Mouse (Mus musculus) C2C12 (cell line): ENCODE data around the gene Rftn2. TPM values are rescaled to one million over a fixed set of nuclear protein-coding genes. Genes with fewer than 3 reads are reported as not detected.
A peak's percentile ranks its signal among the peaks of the same experiment; 100 is the strongest.

Experiments used
- H3K27me3 ChIP-seq: one replicate; pipeline ENCODE4 v1.6.1; 2011; ENCODE audit not compliant: control insufficient read depth, insufficient read depth, insufficient read length
- H3K36me3 ChIP-seq: one replicate; pipeline ENCODE4 v1.6.1; 2011; ENCODE audit not compliant: control insufficient read depth, insufficient read depth
- H3K4me3 ChIP-seq: one replicate; pipeline ENCODE4 v1.5.1; 2011; ENCODE audit warnings: mild to moderate bottlenecking, control low read depth; ENCODE audit not compliant: poor library complexity, insufficient read depth, severe bottlenecking
- H3K79me2 ChIP-seq: one replicate; pipeline ENCODE4 v1.6.1; 2011; ENCODE audit not compliant: control insufficient read depth, insufficient read depth
- H3K79me3 ChIP-seq: one replicate; pipeline ENCODE4 v1.6.1; 2011; ENCODE audit warnings: low read depth, control low read depth
- H3ac ChIP-seq: one replicate; pipeline ENCODE3; 2011; ENCODE audit warnings: low read depth; ENCODE audit not compliant: control insufficient read depth, insufficient read length
- CEBPB ChIP-seq: IDR thresholded peaks from one replicate; pipeline ENCODE4 v1.6.1; 2011; ENCODE audit warnings: low read depth, mild to moderate bottlenecking, control low read depth, moderate library complexity
- CTCF ChIP-seq: IDR thresholded peaks from one replicate; pipeline ENCODE4 v1.5.1; 2011; ENCODE audit not compliant: control insufficient read depth, insufficient read depth, insufficient read length
- FOSL1 ChIP-seq: IDR thresholded peaks from one replicate; pipeline ENCODE4 v1.8.0; 2011; ENCODE audit warnings: mild to moderate bottlenecking, low read length; ENCODE audit not compliant: poor library complexity, insufficient read depth, severe bottlenecking
- MAX ChIP-seq: IDR thresholded peaks from one replicate; pipeline ENCODE4 v1.6.1; 2011; ENCODE audit warnings: mild to moderate bottlenecking, control low read depth
- MYOD1 ChIP-seq: IDR thresholded peaks from one replicate; pipeline ENCODE4 v1.6.1; 2011; ENCODE audit warnings: low read depth; ENCODE audit not compliant: control insufficient read depth, insufficient read length
- MYOG ChIP-seq: IDR thresholded peaks from one replicate; pipeline ENCODE4 v1.6.1; 2011; ENCODE audit not compliant: control insufficient read depth, insufficient read length; ENCODE audit errors: extremely low read depth
- USF1 ChIP-seq: IDR thresholded peaks from one replicate; pipeline ENCODE4 v1.6.1; 2011; ENCODE audit warnings: low read depth, mild to moderate bottlenecking, control low read depth, moderate library complexity
- polyA plus RNA-seq: library from polyadenylated mRNA; unstranded; fragments of >200 nt; fragmentation: generic; extraction: Trizol; gene quantifications from one replicate; pipeline ENCODE4 v1.2.1, GENCODE M21; 2012; ENCODE audit warnings: missing spikeins

The Rftn2 gene
- polyA plus RNA-seq, 1 experiment = 13.0 TPM

DNA sequence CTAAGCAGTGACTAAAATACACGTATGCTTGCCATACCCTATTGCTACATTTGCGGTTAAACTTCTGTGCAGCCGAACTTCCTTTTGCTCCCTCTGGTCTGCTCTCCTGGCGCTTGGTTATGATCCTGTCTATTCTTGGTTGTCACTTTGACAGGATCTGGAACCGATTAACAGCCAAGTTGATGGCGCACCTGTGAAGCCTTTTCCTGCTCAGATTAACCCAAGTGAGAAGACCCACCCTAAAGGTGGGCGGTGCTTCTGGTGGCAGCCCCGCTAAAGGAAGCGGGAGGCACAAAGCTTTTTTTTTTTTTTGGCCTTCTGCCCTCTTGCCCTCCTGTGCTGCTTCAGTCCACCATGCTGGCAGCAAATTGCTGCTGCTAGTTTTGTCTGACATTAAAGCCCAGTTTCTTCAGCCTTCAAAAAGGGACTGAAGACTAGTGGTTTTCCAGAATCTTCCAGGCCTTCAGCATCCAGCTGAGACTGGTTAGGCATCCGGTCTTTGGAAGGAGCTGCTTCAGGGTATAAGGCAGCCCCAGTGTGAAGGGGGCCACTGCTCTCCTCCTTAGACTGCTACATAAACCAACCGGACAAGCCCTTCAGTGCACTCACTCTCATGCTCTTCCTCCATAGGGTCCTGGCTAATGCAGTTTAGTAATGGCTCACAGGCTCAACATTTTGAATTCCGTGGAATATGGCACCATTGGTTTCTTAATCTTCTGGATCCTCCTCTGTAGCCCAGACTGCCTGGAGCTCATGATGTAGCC lies 16.2 kb downstream of the Rftn2 start:
- no peak overlapping the region for H3K4me3 ChIP-seq
- no peaks in the 10 kb centered on the region for H3K79me2 ChIP-seq
- no peak for TF ChIP-seq MYOD1
- TF ChIP-seq CTCF = no peak
- no peak for TF ChIP-seq FOSL1
- no peak for TF ChIP-seq MAX
- TF ChIP-seq MYOG = no peak
- TF ChIP-seq CEBPB = no peak
- TF ChIP-seq USF1 = no peak

GRCm38 (mm10) chr1:55208500-55209140 lies 18.0 kb downstream of the Rftn2 start:
- no peaks in the 10 kb centered on the region for H3K79me2 ChIP-seq
- no peak for TF ChIP-seq CEBPB
- no peak for TF ChIP-seq FOSL1
- H3K4me3 ChIP-seq = no peak overlapping the region
- peaks cover 8% of the 10 kb centered on the region for H3K36me3 ChIP-seq
- H3K79me3 ChIP-seq = no peaks in the 10 kb centered on the region
- no peak overlapping the region for H3ac ChIP-seq
- H3K27me3 ChIP-seq = no peaks in the 10 kb centered on the region

More for the DNA sequence above, 16.2 kb downstream of the Rftn2 start:
- Histone ChIP-seq H3K27me3 (no peaks in the 10 kb centered on the region), H3K36me3 (peaks cover 8% of the 10 kb centered on the region), H3ac (no peak overlapping the region), H3K79me3 (no peaks in the 10 kb centered on the region)

GRCm38 (mm10) chr1:55207561-55207960 lies 19.0 kb downstream of the Rftn2 start:
- Histone ChIP-seq H3K79me3 (no peaks in the 10 kb centered on the region), H3K79me2 (no peaks in the 10 kb centered on the region), H3K27me3 (no peaks in the 10 kb centered on the region), H3K4me3 (no peak overlapping the region), H3ac (no peak overlapping the region), H3K36me3 (peaks cover 8% of the 10 kb centered on the region)
- TF ChIP-seq MYOG = no peak
- no peak for TF ChIP-seq CEBPB
- TF ChIP-seq USF1 = no peak
- TF ChIP-seq MAX = no peak
- no peak for TF ChIP-seq CTCF
- no peak for TF ChIP-seq FOSL1

DNA sequence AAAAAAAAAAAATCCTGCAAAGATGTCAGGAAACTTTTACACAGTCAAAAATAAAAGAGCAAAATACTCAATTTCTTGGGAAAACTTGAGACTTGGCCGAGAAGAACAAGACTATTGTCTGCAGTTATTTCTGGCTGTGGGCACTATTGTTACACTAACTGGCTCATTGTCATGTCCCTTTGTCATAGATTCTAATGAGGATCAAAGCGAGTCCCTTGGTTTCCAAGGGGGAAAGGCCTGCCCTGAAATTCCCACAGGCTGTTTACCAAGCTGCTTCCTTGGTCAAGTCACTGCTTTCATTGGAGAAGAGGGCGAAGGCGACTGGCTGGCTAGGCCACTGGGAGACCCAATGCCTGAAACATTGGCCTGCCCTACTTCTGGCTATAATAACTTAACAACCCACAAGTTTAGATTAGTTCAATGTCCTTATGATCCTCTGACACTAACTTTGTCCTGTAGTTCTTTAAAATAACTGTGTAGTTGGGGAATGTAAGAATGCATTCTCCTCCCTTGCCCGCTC lies 20.7 kb downstream of the Rftn2 start:
- Histone ChIP-seq H3ac (no peak overlapping the region), H3K27me3 (no peaks in the 10 kb centered on the region)

DNA sequence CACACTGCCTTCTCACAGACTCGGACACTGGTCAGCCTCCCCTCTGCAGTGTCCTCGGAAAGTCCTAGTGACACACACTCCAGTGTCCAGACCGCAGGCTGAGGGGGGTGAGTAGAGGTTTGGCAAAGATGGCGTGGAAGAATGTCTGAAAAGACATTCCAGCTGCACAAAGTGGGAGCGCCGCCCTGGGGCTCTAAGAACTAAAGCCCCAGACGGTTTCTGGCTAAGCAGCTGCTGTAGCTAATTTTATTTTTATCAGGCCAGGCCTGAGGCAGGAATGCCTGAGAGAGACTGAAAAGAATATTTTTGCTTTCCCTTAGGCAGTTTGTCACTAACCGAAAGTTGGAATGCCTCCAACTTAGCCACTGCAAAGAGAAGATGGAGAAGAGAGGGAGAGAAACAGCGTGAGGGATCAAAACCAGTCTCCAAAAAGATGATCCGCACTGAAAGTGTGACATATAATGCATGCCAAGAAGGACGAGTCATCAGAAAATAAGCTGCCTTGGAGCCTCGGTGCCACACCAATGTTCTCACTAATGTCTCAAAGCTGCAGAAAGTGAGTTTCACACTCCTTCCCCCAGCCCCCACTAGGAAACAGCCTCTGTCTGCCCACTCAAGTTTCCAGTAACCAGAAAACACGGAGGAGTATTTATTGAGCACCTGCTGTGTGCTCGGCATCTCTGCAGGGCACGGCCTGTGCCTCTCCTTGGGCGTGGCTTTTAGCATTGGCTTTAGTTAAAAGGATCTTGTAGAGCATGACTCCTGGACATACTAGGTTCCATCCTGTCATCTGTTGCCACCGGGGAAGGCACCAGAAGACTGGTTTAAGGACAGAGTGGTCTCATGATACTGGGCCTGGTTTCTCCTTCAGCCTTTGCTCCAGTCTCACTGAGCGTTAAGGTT lies 24.5 kb downstream of the Rftn2 start:
- no peaks in the 10 kb centered on the region for H3K36me3 ChIP-seq
- peak overlapping the region; percentile 16 for H3ac ChIP-seq
- no peaks in the 10 kb centered on the region for H3K79me3 ChIP-seq
- peak overlapping the region; percentile 19 for H3K4me3 ChIP-seq
- H3K79me2 ChIP-seq = no peaks in the 10 kb centered on the region
- TF ChIP-seq MYOD1 = no peak
- TF ChIP-seq CEBPB = no peak
- TF ChIP-seq MAX = no peak
- no peak for TF ChIP-seq MYOG
- no peak for TF ChIP-seq USF1
- no peak for TF ChIP-seq CTCF
- TF ChIP-seq FOSL1 = no peak
- no peaks in the 10 kb centered on the region for H3K27me3 ChIP-seq

More for the DNA sequence above, 20.7 kb downstream of the Rftn2 start:
- no peaks in the 10 kb centered on the region for H3K79me3 ChIP-seq
- TF ChIP-seq CEBPB = no peak
- TF ChIP-seq FOSL1 = no peak
- TF ChIP-seq USF1 = no peak
- TF ChIP-seq MYOD1 = no peak
- TF ChIP-seq MYOG = no peak
- no peak for TF ChIP-seq MAX
- no peak overlapping the region for H3K4me3 ChIP-seq
- H3K79me2 ChIP-seq = no peaks in the 10 kb centered on the region
- H3K36me3 ChIP-seq = peaks cover 4% of the 10 kb centered on the region
